Mouse (Mus musculus): ENCODE measurements around the gene Palm. TPM values are rescaled to one million over a fixed set of nuclear protein-coding genes. Genes with fewer than 3 reads are reported as not detected.

Palm gene
- total RNA-seq (2023; ENCODE audit: inconsistent age) = 5.9 to 8.0 TPM (median 6.7 TPM) in 4 replicates

DNA sequence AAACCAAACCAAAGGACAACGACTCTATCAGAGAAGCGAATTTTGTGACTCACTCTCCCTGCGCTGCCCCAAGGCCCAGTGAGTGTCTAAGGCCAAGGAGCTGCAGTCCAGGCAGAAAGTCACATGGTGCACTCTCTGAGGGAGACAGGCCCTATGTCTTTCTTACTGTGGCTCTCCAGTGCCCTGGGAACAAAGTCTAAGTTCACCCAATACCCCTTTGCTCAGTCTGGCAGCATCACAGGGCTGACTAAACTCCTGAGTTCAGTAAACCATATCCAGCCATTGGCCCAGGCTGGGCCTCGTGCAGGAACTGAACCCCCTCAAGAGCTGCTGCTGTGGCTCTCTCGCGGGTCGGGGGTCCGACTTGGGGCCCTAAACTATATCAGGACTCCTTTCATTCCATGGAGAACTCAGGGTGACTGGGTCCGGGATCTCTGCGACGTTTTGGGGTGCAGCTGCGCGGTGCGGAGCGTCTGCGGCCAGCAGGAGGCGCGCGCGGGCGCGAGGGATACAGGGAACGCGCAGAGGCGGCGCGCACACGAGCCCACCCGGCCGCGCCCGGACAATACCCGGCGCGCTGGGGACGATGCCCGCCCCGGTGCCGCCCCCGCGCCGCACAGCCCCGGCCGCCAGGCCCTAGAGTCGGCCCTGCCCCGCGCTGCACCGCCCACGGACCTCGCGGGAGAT is at the start of gene Palm:
Gene Palm (plus strand): TSS at position 522 of the 687 bp plus-strand sequence.

DNA sequence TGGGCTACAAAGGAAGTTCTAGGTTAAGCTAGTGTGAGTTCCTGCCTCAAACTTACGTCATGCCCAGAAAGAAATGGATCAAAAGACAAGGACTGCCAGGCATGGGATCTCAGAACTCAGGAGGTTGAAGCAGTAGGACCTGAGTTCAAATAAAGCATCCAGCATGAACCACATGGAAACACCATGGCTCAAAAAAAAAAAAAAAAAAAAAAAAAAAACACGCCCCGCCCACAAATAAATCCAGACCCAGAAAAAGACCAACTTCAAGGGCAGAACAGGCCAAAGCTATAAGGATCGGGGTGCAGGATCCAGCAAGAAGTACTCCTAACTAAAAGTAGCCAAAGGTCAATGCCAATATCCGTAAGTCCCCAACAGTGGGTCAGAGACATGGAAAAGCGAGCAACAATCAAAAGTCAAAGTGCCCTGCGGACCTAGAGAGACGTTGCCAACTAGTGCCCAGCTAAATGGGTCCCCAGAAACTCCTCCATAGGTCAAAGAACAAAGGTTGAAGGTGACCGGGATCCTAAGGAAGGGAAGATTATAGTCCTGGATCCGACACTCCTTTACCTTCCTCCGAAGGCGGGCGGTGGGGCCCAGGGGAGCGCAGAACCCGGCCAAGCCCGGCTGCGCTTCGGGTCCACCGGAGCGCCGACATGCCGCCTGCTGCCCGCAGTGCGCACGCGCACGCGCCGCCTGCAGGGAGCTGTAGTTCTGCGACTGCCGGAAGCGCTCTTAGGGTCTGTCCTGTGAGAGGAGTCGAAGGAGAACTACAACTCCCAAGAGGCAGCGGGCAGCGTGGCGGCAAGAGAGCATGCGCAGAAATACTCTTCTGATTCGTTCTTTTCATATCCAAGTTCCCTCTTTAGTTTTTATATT is 47.2 kb upstream of the Palm start, which contains the start of gene Polrmt:
Gene Polrmt (minus strand): TSS at position 684 of the 876 bp plus-strand sequence.

DNA sequence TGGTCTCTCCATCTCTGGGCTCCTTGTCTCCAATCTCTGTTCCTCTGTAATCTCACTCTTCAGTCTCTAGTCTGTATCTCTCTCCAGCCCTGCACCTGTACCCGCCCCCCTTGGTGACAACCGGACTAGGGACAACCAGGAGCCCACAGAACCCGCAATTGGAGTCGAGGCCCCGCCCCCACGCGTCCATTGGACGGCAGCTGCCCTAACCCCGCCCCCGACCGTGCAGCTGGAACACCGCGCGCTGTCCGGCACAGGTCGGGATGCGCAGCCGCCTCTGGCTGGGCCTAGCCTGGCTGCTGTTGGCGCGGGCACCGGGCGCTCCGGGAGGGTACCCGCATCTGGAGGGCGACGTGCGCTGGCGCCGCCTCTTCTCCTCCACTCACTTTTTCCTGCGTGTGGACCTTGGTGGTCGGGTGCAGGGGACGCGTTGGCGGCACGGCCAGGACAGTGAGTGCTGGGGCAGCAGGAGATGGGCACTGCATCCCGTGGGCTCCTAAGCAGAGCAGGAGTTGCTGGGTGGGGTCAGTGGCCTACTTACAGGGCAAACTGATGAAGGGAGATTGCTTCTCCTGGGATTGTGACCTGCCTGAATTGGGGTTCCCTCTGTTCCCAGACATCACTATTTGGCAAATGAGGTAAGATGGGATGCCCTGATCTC is 38.4 kb upstream of the Palm start, which contains the start of gene Fgf22:
Gene Fgf22 (plus strand): TSS at position 221 of the 661 bp plus-strand sequence.

DNA sequence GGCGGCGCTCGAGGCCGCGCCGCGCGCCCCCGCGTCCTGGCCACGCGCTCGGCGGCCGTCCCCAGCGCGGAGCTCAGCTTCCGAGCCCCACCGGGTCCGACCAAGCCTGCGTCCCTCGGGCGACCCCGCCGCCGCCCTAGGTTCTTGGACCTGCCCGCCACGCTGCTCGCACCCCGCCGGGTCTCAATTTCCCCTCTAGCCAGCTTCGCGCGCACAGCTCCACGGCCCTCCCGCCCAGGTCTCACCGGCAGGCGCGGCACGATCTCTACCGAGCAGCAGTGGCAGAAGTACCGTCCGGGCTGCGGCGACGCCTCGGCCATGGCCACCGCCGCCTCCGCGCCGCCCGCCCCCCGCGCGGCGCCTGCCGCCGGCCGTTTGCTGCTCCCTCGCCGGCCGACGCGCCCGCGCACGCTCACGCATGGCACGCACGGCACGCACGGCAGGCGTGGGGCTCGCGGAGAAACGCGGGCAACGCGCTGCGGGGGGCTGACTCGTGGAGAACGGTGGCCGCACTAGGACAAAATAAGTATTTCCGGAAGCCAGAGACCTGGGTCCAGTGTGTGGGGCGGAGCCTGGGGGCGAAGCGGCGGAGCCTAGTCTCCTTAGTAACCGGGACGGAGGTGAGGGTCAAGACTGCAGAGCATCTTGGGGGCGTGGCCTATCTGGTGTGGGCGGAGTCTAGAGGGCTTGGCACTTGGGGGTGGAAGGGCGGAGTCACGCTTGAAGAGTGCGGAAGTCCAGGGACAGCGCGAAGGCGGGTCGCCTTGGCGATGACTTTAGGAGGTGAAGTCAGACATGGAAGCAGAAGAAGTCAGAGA is 26.7 kb upstream of the Palm start, which contains the start of gene Rnf126:
Gene Rnf126 (minus strand): TSS at position 445 of the 818 bp plus-strand sequence.

DNA sequence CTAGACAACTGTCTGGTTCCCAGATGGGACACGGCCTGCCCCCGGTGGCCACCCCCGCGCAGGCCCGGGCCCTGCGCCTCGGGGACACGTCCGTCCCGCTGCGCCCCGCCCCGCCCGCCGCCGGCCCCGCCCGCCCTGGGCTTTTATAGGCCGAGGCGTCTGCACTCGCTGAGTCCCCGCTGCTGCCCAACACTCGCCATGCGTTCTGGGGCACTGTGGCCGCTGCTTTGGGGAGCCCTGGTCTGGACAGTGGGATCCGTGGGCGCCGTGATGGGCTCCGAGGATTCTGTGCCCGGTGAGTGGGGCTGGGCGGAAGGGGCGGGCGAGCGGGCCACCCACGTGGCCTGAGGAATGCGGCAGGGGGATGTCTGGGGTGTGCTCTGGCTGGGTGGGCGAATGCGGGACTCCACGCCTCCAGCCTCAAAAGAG is 16.3 kb upstream of the Palm start, which contains the start of gene Fstl3:
Gene Fstl3 (plus strand): TSS at position 170 of the 429 bp plus-strand sequence.

DNA sequence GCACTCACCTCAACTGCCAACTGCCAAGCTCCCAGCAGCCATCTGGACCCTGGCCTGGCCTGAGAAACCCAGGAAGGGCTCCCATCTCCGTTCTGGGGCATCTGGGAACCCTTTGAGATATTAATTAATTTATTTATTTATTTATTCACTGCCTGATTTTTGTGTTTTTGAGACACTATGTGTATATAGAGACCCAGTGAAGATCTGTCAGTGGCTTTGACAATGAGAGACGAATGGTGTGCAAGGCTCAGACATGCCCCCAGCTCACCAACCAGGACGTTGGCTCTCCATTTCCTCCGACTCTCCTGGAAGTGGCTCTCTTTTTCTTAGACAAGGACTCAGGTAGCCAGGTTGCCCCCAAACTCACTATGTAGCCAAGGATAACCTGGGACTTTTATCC is 2.5 kb upstream of the Palm start, which contains the start of gene Prss57:
Gene Prss57 (minus strand): TSS at position 101 of the 400 bp plus-strand sequence.

DNA sequence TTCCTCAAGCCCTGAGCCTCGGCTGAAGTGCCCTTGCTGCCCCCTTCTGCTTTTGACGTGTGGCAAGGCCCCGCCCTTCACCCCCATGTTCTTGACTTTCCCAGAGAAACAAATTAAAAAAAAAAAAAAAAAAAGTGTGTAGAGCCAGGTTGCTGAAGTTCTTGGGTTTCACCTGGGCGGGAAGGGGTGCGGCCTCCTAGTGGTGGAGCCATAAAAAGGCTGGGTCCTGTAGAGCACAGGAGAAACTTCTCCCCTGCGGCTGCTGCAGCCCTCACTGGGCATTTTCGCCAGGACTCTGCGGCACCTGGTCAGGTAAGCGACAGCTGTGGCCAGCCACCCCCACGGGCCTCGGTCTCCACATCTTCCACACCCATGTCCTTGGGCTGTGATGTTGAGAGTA is 27.4 kb downstream of the Palm start, which contains the start of gene Misp:
Gene Misp (plus strand): TSS at position 208 of the 400 bp plus-strand sequence.

DNA sequence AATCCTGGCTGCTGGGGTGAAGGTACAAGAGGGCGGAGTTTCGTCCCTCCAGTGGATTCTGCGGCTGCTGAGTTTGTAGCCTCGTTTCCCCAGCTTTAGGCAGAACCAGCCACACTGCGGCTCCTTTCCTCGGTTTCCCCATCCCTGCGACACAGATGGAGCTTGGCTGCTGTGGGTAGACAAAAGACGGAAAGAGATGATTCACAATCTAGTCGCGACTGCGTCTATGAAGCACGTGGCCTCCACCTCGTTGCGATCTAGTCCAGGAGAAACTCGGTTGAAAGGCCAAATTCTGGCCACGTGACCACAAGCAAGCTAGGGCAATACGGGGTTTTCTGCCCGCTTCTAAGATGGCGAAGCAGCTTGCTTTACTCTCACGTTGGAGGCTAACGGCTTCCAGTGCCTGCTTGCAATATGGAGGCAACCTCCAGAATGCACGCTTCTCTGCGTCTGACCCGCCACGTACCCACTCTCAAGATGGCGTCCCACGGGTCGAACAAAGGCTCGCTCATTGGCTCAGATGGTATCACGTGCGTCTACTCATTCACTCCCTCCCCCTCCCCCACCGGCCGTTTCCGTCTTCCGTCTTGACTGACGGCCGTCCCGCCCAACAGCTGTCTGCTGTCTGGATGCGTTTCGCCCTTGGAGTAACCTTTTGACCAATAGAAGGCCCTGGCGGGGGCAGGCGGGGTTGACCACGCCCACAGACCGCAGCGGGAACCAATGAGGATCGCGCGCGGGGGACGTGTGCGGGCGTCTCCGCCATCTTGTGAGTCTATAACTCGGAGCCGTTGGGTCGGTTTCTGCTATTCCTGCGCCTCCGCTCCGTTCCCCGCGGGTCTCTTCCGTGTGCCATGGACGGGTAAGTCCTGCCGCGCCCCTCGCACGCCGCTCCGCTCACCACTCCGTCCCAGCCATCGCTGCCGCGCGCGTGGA is 60.8 kb downstream of the Palm start, which contains the start of gene Ptbp1:
Gene Ptbp1 (plus strand): TSS at position 568 of the 936 bp plus-strand sequence.

Other genes starting within 250 kb of the Palm start
- 36.6 to 45.9 TPM (median 40.8 TPM) in 4 replicates for gene Mier2, start 238.4 kb upstream of the Palm start, total RNA-seq (2023; ENCODE audit: inconsistent age)
- gene Theg, start 206.2 kb upstream of the Palm start, total RNA-seq (2023; ENCODE audit: inconsistent age) = not detected in 4 replicates
- not detected in 4 replicates for gene C2cd4c, start 179.5 kb upstream of the Palm start, total RNA-seq (2023; ENCODE audit: inconsistent age)
- gene Shc2, start 155.7 kb upstream of the Palm start, total RNA-seq (2023; ENCODE audit: inconsistent age) = not detected in 4 replicates
- not detected in 4 replicates for gene Odf3l2, start 147.8 kb upstream of the Palm start, total RNA-seq (2023; ENCODE audit: inconsistent age)
- gene Madcam1, start 129.0 kb upstream of the Palm start, total RNA-seq (2023; ENCODE audit: inconsistent age) = not detected in 4 replicates
- 13.7 to 19.6 TPM (median 17.1 TPM) in 4 replicates for gene Tpgs1, start 124.2 kb upstream of the Palm start, total RNA-seq (2023; ENCODE audit: inconsistent age)
- gene Cdc34, start 111.4 kb upstream of the Palm start, total RNA-seq (2023; ENCODE audit: inconsistent age) = 64.7 to 70.9 TPM (median 68.3 TPM) in 4 replicates
- gene Gzmm, start 104.6 kb upstream of the Palm start, total RNA-seq (2023; ENCODE audit: inconsistent age) = 1.2 to 2.8 TPM (median 2.1 TPM) in 4 replicates
- gene Bsg, start 89.1 kb upstream of the Palm start, total RNA-seq (2023; ENCODE audit: inconsistent age) = 101 to 112 TPM (median 107 TPM) in 4 replicates
- gene Hcn2, start 76.9 kb upstream of the Palm start, total RNA-seq (2023; ENCODE audit: inconsistent age) = 0.26 TPM in 1 of 4 replicates, not detected in the others
- gene Polrmt, start 47.0 kb upstream of the Palm start, total RNA-seq (2023; ENCODE audit: inconsistent age) = 55.6 to 79.9 TPM (median 71.2 TPM) in 4 replicates
- not detected in 4 replicates for gene Fgf22, start 38.5 kb upstream of the Palm start, total RNA-seq (2023; ENCODE audit: inconsistent age)
- 52.1 to 65.8 TPM (median 59.1 TPM) in 4 replicates for gene Rnf126, start 26.6 kb upstream of the Palm start, total RNA-seq (2023; ENCODE audit: inconsistent age)
- 1.1 to 2.1 TPM (median 1.7 TPM) in 4 replicates for gene Fstl3, start 16.3 kb upstream of the Palm start, total RNA-seq (2023; ENCODE audit: inconsistent age)
- gene Prss57, start 2.6 kb upstream of the Palm start, total RNA-seq (2023; ENCODE audit: inconsistent age) = not detected in 4 replicates
- gene Misp, start 27.4 kb downstream of the Palm start, total RNA-seq (2023; ENCODE audit: inconsistent age) = not detected in 4 replicates
- gene Ptbp1, start 60.9 kb downstream of the Palm start, total RNA-seq (2023; ENCODE audit: inconsistent age) = 430 to 480 TPM (median 445 TPM) in 4 replicates
- not detected in 4 replicates for gene Prtn3, start 80.9 kb downstream of the Palm start, total RNA-seq (2023; ENCODE audit: inconsistent age)
- gene Plppr3, start 81.1 kb downstream of the Palm start, total RNA-seq (2023; ENCODE audit: inconsistent age) = 0.27 to 1.1 TPM (median 0.75 TPM) in 4 replicates
- not detected in 4 replicates for gene Elane, start 92.7 kb downstream of the Palm start, total RNA-seq (2023; ENCODE audit: inconsistent age)
- not detected in 4 replicates for gene Cfd, start 97.3 kb downstream of the Palm start, total RNA-seq (2023; ENCODE audit: inconsistent age)
- gene Med16, start 115.4 kb downstream of the Palm start, total RNA-seq (2023; ENCODE audit: inconsistent age) = 76.7 to 86.8 TPM (median 80.6 TPM) in 4 replicates
- not detected in 4 replicates for gene Gm26602, start 117.3 kb downstream of the Palm start, total RNA-seq (2023; ENCODE audit: inconsistent age)
- 0.16 to 0.90 TPM (median 0.41 TPM) in 4 replicates for gene Kiss1r, start 123.4 kb downstream of the Palm start, total RNA-seq (2023; ENCODE audit: inconsistent age)
- 97.6 to 112 TPM (median 107 TPM) in 4 replicates for gene R3hdm4, start 127.6 kb downstream of the Palm start, total RNA-seq (2023; ENCODE audit: inconsistent age)
- 33.9 to 40.6 TPM (median 35.9 TPM) in 4 replicates for gene Arid3a, start 133.5 kb downstream of the Palm start, total RNA-seq (2023; ENCODE audit: inconsistent age)
- 40.2 to 51.6 TPM (median 44.7 TPM) in 4 replicates for gene Wdr18, start 166.6 kb downstream of the Palm start, total RNA-seq (2023; ENCODE audit: inconsistent age)
- gene Grin3b, start 177.1 kb downstream of the Palm start, total RNA-seq (2023; ENCODE audit: inconsistent age) = 0.21 TPM in 1 of 4 replicates, not detected in the others
- gene Tmem259, start 190.8 kb downstream of the Palm start, total RNA-seq (2023; ENCODE audit: inconsistent age) = 157 to 164 TPM (median 160 TPM) in 4 replicates
- gene Cnn2, start 195.0 kb downstream of the Palm start, total RNA-seq (2023; ENCODE audit: inconsistent age) = 325 to 361 TPM (median 340 TPM) in 4 replicates
- gene Abca7, start 202.9 kb downstream of the Palm start, total RNA-seq (2023; ENCODE audit: inconsistent age) = 53.9 to 56.0 TPM (median 54.6 TPM) in 4 replicates
- 493 to 520 TPM (median 510 TPM) in 4 replicates for gene Arhgap45, start 223.1 kb downstream of the Palm start, total RNA-seq (2023; ENCODE audit: inconsistent age)
- gene Polr2e, start 246.2 kb downstream of the Palm start, total RNA-seq (2023; ENCODE audit: inconsistent age) = 73.4 to 86.2 TPM (median 75.9 TPM) in 4 replicates